Mouse (Mus musculus): ENCODE measurements at regions not wholly inside any gene's neighbourhood (a gene's known extent, or its start where the extent isn't known, plus 50 kb on each side); places are given as distances from the start of the nearest gene placed in this dataset.

DNA sequence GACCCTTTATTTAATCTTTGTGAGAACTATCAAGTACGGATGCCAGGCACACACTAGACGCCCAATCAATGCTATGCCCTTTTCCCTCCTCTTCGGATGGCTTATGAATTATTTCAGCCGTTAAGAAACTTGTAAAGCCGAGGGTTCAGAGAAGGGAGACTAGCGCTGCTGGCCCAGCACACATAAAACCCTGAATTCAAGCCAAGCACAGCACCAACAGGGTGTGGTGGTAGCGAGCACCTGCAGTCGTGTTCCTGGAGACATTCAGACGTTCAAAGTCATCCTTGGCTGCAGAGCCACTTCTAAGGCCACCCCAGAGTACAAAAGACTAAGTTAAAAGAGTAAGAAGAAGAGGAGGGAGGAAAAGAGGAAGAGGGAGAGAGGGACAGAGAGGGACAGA is 148.5 kb upstream of the Jarid2 start:
- no peak for TF ChIP-seq GATA1 (IDR thresholded peaks at IDR 0.05; ENCODE audit: low read length)
- TF ChIP-seq TAL1 (IDR thresholded peaks at IDR 0.05; ENCODE audit: low read length) = no peak

All from erythroblast, embryonic 14.5 days (primary cell).